Comparison of ENCODE assay signal across 8 mouse cellular contexts in the genomic region with DNA sequence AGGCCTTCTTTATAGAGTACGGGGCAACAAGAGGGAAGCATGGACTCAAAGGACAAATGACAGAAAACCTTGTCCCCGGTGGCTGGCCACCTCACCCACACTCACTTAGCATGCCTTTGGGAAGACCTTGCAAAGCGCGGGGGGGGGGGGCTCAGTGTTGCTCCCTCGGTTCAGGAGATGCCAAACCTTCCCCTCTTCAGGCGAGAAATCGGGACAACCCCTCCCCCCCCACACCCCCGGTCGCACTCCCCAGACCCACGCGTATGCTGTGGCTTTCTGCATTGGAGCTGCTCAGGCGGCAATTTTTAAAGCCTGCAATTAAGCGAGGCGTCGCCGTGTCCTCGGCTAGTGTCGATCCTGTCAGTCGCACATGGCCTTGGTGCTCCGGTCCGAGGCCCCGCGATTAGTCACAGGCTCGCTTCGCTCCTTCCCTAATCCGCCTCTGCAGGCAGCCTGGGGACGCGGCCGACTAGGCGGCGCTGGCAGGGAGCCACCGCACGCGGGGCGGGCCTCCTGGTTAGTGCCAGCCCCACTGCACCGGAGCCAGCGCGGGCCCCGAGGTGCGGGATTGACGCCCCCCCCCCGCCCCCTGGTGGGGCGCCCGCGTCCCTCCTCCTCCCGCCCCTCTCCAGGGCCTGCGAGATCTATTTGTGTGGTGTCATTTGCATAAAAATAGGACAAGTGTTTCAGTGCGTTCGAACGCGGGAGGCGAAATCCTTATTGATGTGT.
DNase-seq lines count a peak whose midpoint lies in the region; ATAC-seq lines count a peak whose summit lies in the region.

No protein-coding gene starts in this region.

- peak overlapping the region; percentile 71 for H3K4me2 ChIP-seq in intestine, embryonic 14.5 days (ENCODE audit: low read length)
- peak overlapping the region; percentile 87 for H3K4me2 ChIP-seq in liver, embryonic 11.5 days
- peak overlapping the region; percentile 88 for H3K4me2 ChIP-seq in stomach, embryonic 15.5 days

- no peaks in the 10 kb centered on the region for H3K36me3 ChIP-seq in intestine, embryonic 14.5 days (ENCODE audit: control insufficient read depth, insufficient read depth, low read length)
- H3K36me3 ChIP-seq in liver, embryonic 11.5 days (ENCODE audit: control insufficient read depth, insufficient read depth, low read length): no peaks in the 10 kb centered on the region
- no peaks in the 10 kb centered on the region for H3K36me3 ChIP-seq in stomach, embryonic 15.5 days

- H3K27me3 ChIP-seq in intestine, embryonic 14.5 days (replicated peaks; ENCODE audit: control insufficient read depth, insufficient read depth, low read length): peaks cover 51% of the 10 kb centered on the region
- H3K27me3 ChIP-seq in liver, embryonic 11.5 days (replicated peaks; ENCODE audit: control insufficient read depth, insufficient read depth, low read length): peaks cover 93% of the 10 kb centered on the region
- H3K27me3 ChIP-seq in stomach, embryonic 15.5 days (replicated peaks): peaks cover 48% of the 10 kb centered on the region

- no peak overlapping the region for H3K27ac ChIP-seq in intestine, embryonic 14.5 days (ENCODE audit: low read depth)
- H3K27ac ChIP-seq in liver, embryonic 11.5 days (ENCODE audit: low read depth, low read length): peak overlapping the region; percentile 73; the same call in 1 of the 2 replicates
- H3K27ac ChIP-seq in stomach, embryonic 15.5 days: peak overlapping the region; percentile 96

- H3K9me3 ChIP-seq in intestine, embryonic 14.5 days (ENCODE audit: control insufficient read depth, low read length): no peaks in the 10 kb centered on the region
- H3K9me3 ChIP-seq in liver, embryonic 11.5 days (ENCODE audit: control insufficient read depth, low read length): no peaks in the 10 kb centered on the region
- H3K9me3 ChIP-seq in stomach, embryonic 15.5 days: no peaks in the 10 kb centered on the region

- H3K4me1 ChIP-seq in intestine, embryonic 14.5 days (replicated peaks; ENCODE audit: control insufficient read depth, insufficient read depth, low read length): peaks cover 23% of the 10 kb centered on the region
- H3K4me1 ChIP-seq in liver, embryonic 11.5 days (replicated peaks; ENCODE audit: control insufficient read depth, insufficient read depth, low read length): peaks cover 20% of the 10 kb centered on the region
- H3K4me1 ChIP-seq in stomach, embryonic 15.5 days: peaks cover 23% of the 10 kb centered on the region

- ATAC-seq in intestine, embryonic 14.5 days (replicated peaks; ENCODE audit: low FRiP score, low TSS enrichment, low read depth): no peak
- ATAC-seq in liver, embryonic 11.5 days (replicated peaks; ENCODE audit: low FRiP score): no peak
- peak; percentile 54; the same call in 1 of the 2 replicates for ATAC-seq in monocyte, adult 5-6 weeks (replicated peaks; ENCODE audit: insufficient number of reproducible peaks, low FRiP score, low TSS enrichment, poor library complexity, severe bottlenecking)
- ATAC-seq in stomach, embryonic 15.5 days (ENCODE audit: insufficient read depth, low FRiP score, low read depth): no peak

- H3K4me3 ChIP-seq in intestine, embryonic 14.5 days (ENCODE audit: low read depth, low read length): 0 out of 2 replicates have a peak overlapping the region, but pooled peaks have one; percentile 4
- 0 out of 2 replicates have a peak overlapping the region, but pooled peaks have one; percentile 2 for H3K4me3 ChIP-seq in liver, embryonic 11.5 days (ENCODE audit: low read depth, low read length)
- peak overlapping the region; percentile 16 for H3K4me3 ChIP-seq in stomach, embryonic 15.5 days (replicated peaks)

- DNase-seq in frontal cortex, postnatal 25 days (ENCODE audit: low spot score in 2 of 2): peak; percentile 17 to 40
- DNase-seq in frontal cortex, postnatal 14 days (ENCODE audit: low spot score in 2 of 2): no peak
- DNase-seq in brain, adult 2 months (ENCODE audit: low read depth, low spot score): peak; percentile 60
- DNase-seq in gastrocnemius, postnatal 10 days: peak; percentile 47
- DNase-seq in intestine, embryonic 14.5 days (ENCODE audit: low spot score): no peak
- no peak for DNase-seq in liver, embryonic 11.5 days (ENCODE audit: low spot score)

- 4% methylated on average over 48 of the region's 52 CpGs for WGBS in intestine, embryonic 14.5 days
- 5% methylated on average over 52 of the region's 52 CpGs for WGBS in liver, embryonic 11.5 days
- WGBS in stomach, embryonic 15.5 days: 2% methylated on average over 49 of the region's 52 CpGs

- H3K9ac ChIP-seq in intestine, embryonic 14.5 days (ENCODE audit: low read length): no peak overlapping the region
- no peak overlapping the region; the same call in 1 of the 2 replicates for H3K9ac ChIP-seq in liver, embryonic 11.5 days (ENCODE audit: low read depth, low read length)
- no peak overlapping the region for H3K9ac ChIP-seq in stomach, embryonic 15.5 days

Comparison
In these comparisons a context has a peak if more than half of its experiments do, and no peak if none do; other contexts are left out.
1. DNase-seq: peak in frontal cortex, postnatal 25 days (2 of 2), brain, adult 2 months (single experiment) and gastrocnemius, postnatal 10 days (single experiment); none in frontal cortex, postnatal 14 days (0 of 2), intestine, embryonic 14.5 days (single experiment) and liver, embryonic 11.5 days (single experiment).
2. Peak in every context shown above with its lines, with median percentiles within 50 percentile points of each other: H3K4me2 ChIP-seq and H3K4me3 ChIP-seq.